Mouse (Mus musculus) retina, postnatal 7 days (tissue): ENCODE results near the gene Rack1.
A peak's percentile ranks its signal among the peaks of the same experiment; 100 is the strongest.
"Not testable (repeated sequence)": the region's sequence is repeated elsewhere in the genome, so short reads cannot be mapped to it uniquely, and the experiment has no call there.

Experiments
- DNase-seq: peaks from one replicate; pipeline ENCODE4 v3.0.0-alpha.2; 2012; ENCODE audit warnings: low read depth, low spot score

Gene Rack1

GRCm38 (mm10) chr11:48840805-48841204 lies 40.7 kb downstream of the Rack1 start:
- DNase-seq: no peak

- no peak for DNase-seq
Measured at GRCm38 (mm10) chr11:48841213-48841612, 41.1 kb downstream of the Rack1 start.

- no peak for DNase-seq
Measured at GRCm38 (mm10) chr11:48842378-48842792, 42.3 kb downstream of the Rack1 start.

- no peak for DNase-seq
Measured at GRCm38 (mm10) chr11:48843202-48843601, 43.1 kb downstream of the Rack1 start.

- no peak for DNase-seq
Measured at GRCm38 (mm10) chr11:48844309-48844708, 44.2 kb downstream of the Rack1 start.

- DNase-seq: no peak
Measured at GRCm38 (mm10) chr11:48845244-48845815, 45.2 kb downstream of the Rack1 start.

GRCm38 (mm10) chr11:48846362-48846761 lies 46.2 kb downstream of the Rack1 start:
- not testable (repeated sequence) for DNase-seq

- no peak for DNase-seq
Measured at GRCm38 (mm10) chr11:48846881-48847280, 46.7 kb downstream of the Rack1 start.

GRCm38 (mm10) chr11:48850240-48850639 lies 50.1 kb downstream of the Rack1 start:
- no peak for DNase-seq

- no peak for DNase-seq
Measured at GRCm38 (mm10) chr11:48851270-48851995, 51.3 kb downstream of the Rack1 start.

GRCm38 (mm10) chr11:48852190-48852589 lies 52.1 kb downstream of the Rack1 start:
- no peak for DNase-seq

- DNase-seq: no peak
Measured at GRCm38 (mm10) chr11:48852624-48853473, 52.7 kb downstream of the Rack1 start.

GRCm38 (mm10) chr11:48853474-48854180 lies 53.5 kb downstream of the Rack1 start:
- DNase-seq: peak; percentile 67
